Mouse (Mus musculus) layer of hippocampus, adult 18-20 months (tissue): ENCODE measurements around the gene Zfp825. TPM values are rescaled to one million over a fixed set of nuclear protein-coding genes. Genes with fewer than 3 reads are reported as not detected.
"Not testable (repeated sequence)": the region's sequence is repeated elsewhere in the genome, so short reads cannot be mapped to it uniquely, and the experiment has no call there.

Experiments
- DNase-seq, 2 experiments: peaks; one replicate each; pipeline ENCODE4 v3.0.0; 2022; ENCODE audit warnings: low spot score in 2 of 2
- long read RNA-seq: library from polyadenylated mRNA; stranded (forward); transcript quantifications from one replicate; pipeline ENCODE4 v2.0.0, GENCODE M21; 2021
- total RNA-seq, 2 experiments: library from RNA; stranded (reverse); gene quantifications; 2 replicates each; pipeline ENCODE4 v1.2.3; 2021

The Zfp825 gene
- total RNA-seq, result 1 to 10 TPM; 6.6 to 7.1 TPM
- long read RNA-seq, partial matches to known transcripts, result 0 of 5 reads
- long read RNA-seq, other reads (novel, unspliced or antisense), result 0 of 5 reads

GRCm38 (mm10) chr13:74493911-74494679 lies at the start of gene Zfp825:
Zfp825 (minus strand) TSS chr13:74493992.
- DNase-seq, result peak; percentile 66 to 84

- DNase-seq, result not testable (repeated sequence)
Measured at GRCm38 (mm10) chr13:74535418-74535817, 41.6 kb upstream of the Zfp825 start.

GRCm38 (mm10) chr13:74534864-74535263 lies 41.1 kb upstream of the Zfp825 start:
- peak in 1 of 2 experiments; percentile 69 for DNase-seq

- no peak for DNase-seq
Measured at GRCm38 (mm10) chr13:74534096-74534495, 40.3 kb upstream of the Zfp825 start.

GRCm38 (mm10) chr13:74531251-74531650 lies 37.5 kb upstream of the Zfp825 start:
- not testable (repeated sequence) for DNase-seq

- DNase-seq, result not testable (repeated sequence)
Measured at GRCm38 (mm10) chr13:74529372-74529715, 35.6 kb upstream of the Zfp825 start.

GRCm38 (mm10) chr13:74528519-74529371 lies 35.0 kb upstream of the Zfp825 start:
- DNase-seq, result not testable (repeated sequence)

GRCm38 (mm10) chr13:74522481-74523237 lies 28.9 kb upstream of the Zfp825 start:
- peak; percentile 59 to 79 for DNase-seq

GRCm38 (mm10) chr13:74522141-74522480 lies 28.3 kb upstream of the Zfp825 start:
- not testable (repeated sequence) for DNase-seq

GRCm38 (mm10) chr13:74507981-74508380 lies 14.2 kb upstream of the Zfp825 start:
- DNase-seq, result not testable (repeated sequence)

- not testable (repeated sequence) for DNase-seq
Measured at GRCm38 (mm10) chr13:74502851-74503250, 9.1 kb upstream of the Zfp825 start.

- DNase-seq, result not testable (repeated sequence)
Measured at GRCm38 (mm10) chr13:74499696-74500095, 5.9 kb upstream of the Zfp825 start.

- DNase-seq, result not testable (repeated sequence)
Measured at GRCm38 (mm10) chr13:74484326-74484725, 9.5 kb downstream of the Zfp825 start.

GRCm38 (mm10) chr13:74471468-74471867 lies 22.3 kb downstream of the Zfp825 start:
- DNase-seq, result not testable (repeated sequence)

- peak; percentile 64 to 86 for DNase-seq
Measured at GRCm38 (mm10) chr13:74462699-74463385, 30.9 kb downstream of the Zfp825 start.

GRCm38 (mm10) chr13:74462318-74462698 lies 31.5 kb downstream of the Zfp825 start:
- DNase-seq, result not testable (repeated sequence)

- no peak for DNase-seq
Measured at GRCm38 (mm10) chr13:74439895-74440294, 53.9 kb downstream of the Zfp825 start.
